Mouse (Mus musculus) ES-CJ7 (cell line): ENCODE results near the gene Scgb1b3.

Source experiments
- DNase-seq: peaks from one replicate; pipeline ENCODE4 v3.0.0; 2011; ENCODE audit warnings: low read depth, low spot score

Scgb1b3 gene

DNA sequence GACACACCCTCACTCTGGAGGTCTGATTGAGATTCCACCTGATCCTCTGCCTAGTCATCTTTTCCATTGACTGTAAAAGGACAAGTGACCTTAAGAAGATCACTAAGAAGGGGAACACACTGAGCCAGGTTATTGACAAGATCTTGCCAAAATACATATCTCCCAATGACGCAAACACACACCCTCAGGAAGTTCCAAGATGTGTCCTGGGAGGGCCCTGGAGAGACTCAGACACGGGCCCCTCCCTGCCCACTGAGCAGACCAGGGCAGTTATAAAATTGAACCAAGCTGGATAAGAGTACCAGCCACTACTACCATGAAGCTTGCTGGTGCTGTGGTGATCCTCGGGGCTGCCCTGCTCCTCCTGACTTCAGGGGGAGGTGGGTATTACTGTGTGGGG, at the start of gene Scgb1b3:
Gene Scgb1b3 (plus strand): TSS at position 301 of the 400 bp plus-strand sequence.
- no peak for DNase-seq

DNA sequence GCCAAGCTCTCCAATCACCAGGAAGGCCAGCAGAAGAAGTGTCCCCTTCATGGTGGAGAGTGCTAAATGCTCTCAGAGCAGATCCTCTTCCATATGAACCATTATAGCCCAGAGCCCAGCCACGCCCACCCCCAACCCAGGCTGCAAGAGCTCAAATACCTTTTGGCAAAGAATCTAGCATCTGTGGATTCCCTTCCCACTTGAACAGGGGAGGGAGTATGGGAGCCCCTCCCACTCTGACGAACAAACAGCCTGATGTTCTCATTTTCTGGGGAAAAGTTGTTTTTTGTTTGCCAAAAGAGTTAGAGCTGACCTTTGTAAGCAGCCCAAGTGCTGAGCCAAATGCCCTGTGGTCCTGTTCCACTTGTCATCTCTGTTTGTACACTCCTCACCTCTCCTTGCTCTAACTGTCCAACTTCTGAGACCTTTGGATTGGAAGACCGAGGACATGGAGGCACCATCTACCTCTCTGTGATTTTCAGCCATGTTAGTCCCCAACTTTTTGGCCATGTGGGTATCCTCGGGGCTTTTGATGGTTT, 13.3 kb upstream of the Scgb1b3 start, which contains the start of gene Scgb2b3:
Gene Scgb2b3 (minus strand): TSS at position 51 of the 539 bp plus-strand sequence.
- DNase-seq = no peak
